Mouse (Mus musculus): ENCODE data around the gene Furin.
"Not testable (repeated sequence)": the region's sequence is repeated elsewhere in the genome, so short reads cannot be mapped to it uniquely, and the experiment has no call there.

The Furin gene

GRCm38 (mm10) chr7:80401041-80401859 lies 4.0 kb downstream of the Furin start:
- DNase-seq (ENCODE audit: low spot score in 2 of 2) = no peak

- no peak for DNase-seq (ENCODE audit: low spot score in 2 of 2)
These were observed 4.7 kb downstream of the Furin start for GRCm38 (mm10) chr7:80400571-80400970.

GRCm38 (mm10) chr7:80400099-80400498 lies 5.1 kb downstream of the Furin start:
- no peak for DNase-seq (ENCODE audit: low spot score in 2 of 2)

GRCm38 (mm10) chr7:80398654-80399444 lies 6.4 kb downstream of the Furin start:
- no peak for DNase-seq (ENCODE audit: low spot score in 2 of 2)

- DNase-seq (ENCODE audit: low spot score in 2 of 2) = peak in 1 of 2 experiments; percentile 51
These were observed 7.2 kb downstream of the Furin start for GRCm38 (mm10) chr7:80397986-80398385.

GRCm38 (mm10) chr7:80396427-80396826 lies 8.8 kb downstream of the Furin start:
- not testable (repeated sequence) for DNase-seq (ENCODE audit: low spot score in 2 of 2)

- no peak for DNase-seq (ENCODE audit: low spot score in 2 of 2)
These were observed 10.6 kb downstream of the Furin start for GRCm38 (mm10) chr7:80394600-80394999.

GRCm38 (mm10) chr7:80392119-80392518 lies 13.1 kb downstream of the Furin start:
- no peak for DNase-seq (ENCODE audit: low spot score in 2 of 2)

- no peak for DNase-seq (ENCODE audit: low spot score in 2 of 2)
These were observed 17.3 kb downstream of the Furin start, which contains the start of gene Fes for GRCm38 (mm10) chr7:80387633-80388543. Gene Fes (minus strand): TSS chr7:80387946.

GRCm38 (mm10) chr7:80387033-80387632 lies 18.1 kb downstream of the Furin start:
- no peak for DNase-seq (ENCODE audit: low spot score in 2 of 2)

GRCm38 (mm10) chr7:80386235-80386930 lies 18.9 kb downstream of the Furin start:
- DNase-seq (ENCODE audit: low spot score in 2 of 2) = peak; percentile 88 to 89

GRCm38 (mm10) chr7:80382919-80383318 lies 22.3 kb downstream of the Furin start:
- no peak for DNase-seq (ENCODE audit: low spot score in 2 of 2)

GRCm38 (mm10) chr7:80379531-80379930 lies 25.7 kb downstream of the Furin start:
- no peak for DNase-seq (ENCODE audit: low spot score in 2 of 2)

GRCm38 (mm10) chr7:80377471-80377870 lies 27.8 kb downstream of the Furin start:
- DNase-seq (ENCODE audit: low spot score in 2 of 2) = peak in 1 of 2 experiments; percentile 71

GRCm38 (mm10) chr7:80376192-80376591 lies 29.0 kb downstream of the Furin start:
- DNase-seq (ENCODE audit: low spot score in 2 of 2) = no peak

- DNase-seq (ENCODE audit: low spot score in 2 of 2) = no peak
These were observed 29.7 kb downstream of the Furin start for GRCm38 (mm10) chr7:80375376-80376039.

GRCm38 (mm10) chr7:80374733-80375132 lies 30.5 kb downstream of the Furin start:
- no peak for DNase-seq (ENCODE audit: low spot score in 2 of 2)

- no peak for DNase-seq (ENCODE audit: low spot score in 2 of 2)
These were observed 31.0 kb downstream of the Furin start for GRCm38 (mm10) chr7:80374280-80374679.

GRCm38 (mm10) chr7:80373850-80374249 lies 31.4 kb downstream of the Furin start:
- no peak for DNase-seq (ENCODE audit: low spot score in 2 of 2)

GRCm38 (mm10) chr7:80373352-80373751 lies 31.9 kb downstream of the Furin start:
- no peak for DNase-seq (ENCODE audit: low spot score in 2 of 2)
